Mouse (Mus musculus) monocyte, adult 5-6 weeks (primary cell): ENCODE measurements at regions not wholly inside any gene's neighbourhood (a gene's known extent, or its start where the extent isn't known, plus 50 kb on each side); places are given as distances from the start of the nearest gene placed in this dataset.

ENCODE experiments used
- ATAC-seq: fragments of 153-309, 156-312 bp; replicated peaks from 2 replicates; pipeline ENCODE4 v1.8.0; 2017; ENCODE audit warnings: mild to moderate bottlenecking; ENCODE audit not compliant: low TSS enrichment, insufficient number of reproducible peaks, severe bottlenecking, poor library complexity, low FRiP score

- ATAC-seq = no peak
These were observed 52.8 kb upstream of the 1700024P04Rik start for GRCm38 (mm10) chr13:99037131-99037530.
